Mouse (Mus musculus) embryonic facial prominence, embryonic 12.5 days (tissue): ENCODE measurements at regions not wholly inside any gene's neighbourhood (a gene's known extent, or its start where the extent isn't known, plus 50 kb on each side); places are given as distances from the start of the nearest gene placed in this dataset.

Source experiments
- ATAC-seq: fragments of 200-750 bp; cut with Nextera tagmentation; 2 replicates; pipeline ENCODE4 v1.8.0; 2017; ENCODE audit not compliant: insufficient number of reproducible peaks, insufficient read depth, low FRiP score, low TSS enrichment
- H3K27ac ChIP-seq: fragments of 300-500 bp; sonication (generic); 2 replicates; pipeline ENCODE4 v1.5.1; 2016; ENCODE audit warnings: mild to moderate bottlenecking
- H3K27me3 ChIP-seq: fragments of 300-500 bp; sonication (generic); 2 replicates; pipeline ENCODE4 v1.6.1; 2016; ENCODE audit warnings: mild to moderate bottlenecking, moderate library complexity
- H3K36me3 ChIP-seq: fragments of 300-500 bp; sonication (generic); 2 replicates; pipeline ENCODE4 v1.6.1; 2016; ENCODE audit warnings: mild to moderate bottlenecking
- H3K4me1 ChIP-seq: fragments of 300-500 bp; sonication (generic); 2 replicates; pipeline ENCODE4 v1.6.1; 2016
- H3K4me2 ChIP-seq: fragments of 300-500 bp; sonication (generic); replicated peaks from 2 replicates; pipeline ENCODE4 v1.6.1; 2016; ENCODE audit warnings: mild to moderate bottlenecking, moderate library complexity
- H3K4me3 ChIP-seq: fragments of 300-500 bp; sonication (generic); 2 replicates; pipeline ENCODE4 v1.5.1; 2016; ENCODE audit warnings: mild to moderate bottlenecking
- H3K9ac ChIP-seq: fragments of 300-500 bp; sonication (generic); 2 replicates; pipeline ENCODE4 v1.6.1; 2016; ENCODE audit warnings: mild to moderate bottlenecking, moderate library complexity
- H3K9me3 ChIP-seq: fragments of 300-500 bp; sonication (generic); 2 replicates; pipeline ENCODE4 v1.6.1; 2016; ENCODE audit warnings: mild to moderate bottlenecking, moderate library complexity
- WGBS: fragments of 180-500 bp; shearing (Covaris S2); methylation state at CpG from one replicate; pipeline ENCODE4 v1.1.7; 2016; 5-methylcytosine and 5-hydroxymethylcytosine counted together

DNA sequence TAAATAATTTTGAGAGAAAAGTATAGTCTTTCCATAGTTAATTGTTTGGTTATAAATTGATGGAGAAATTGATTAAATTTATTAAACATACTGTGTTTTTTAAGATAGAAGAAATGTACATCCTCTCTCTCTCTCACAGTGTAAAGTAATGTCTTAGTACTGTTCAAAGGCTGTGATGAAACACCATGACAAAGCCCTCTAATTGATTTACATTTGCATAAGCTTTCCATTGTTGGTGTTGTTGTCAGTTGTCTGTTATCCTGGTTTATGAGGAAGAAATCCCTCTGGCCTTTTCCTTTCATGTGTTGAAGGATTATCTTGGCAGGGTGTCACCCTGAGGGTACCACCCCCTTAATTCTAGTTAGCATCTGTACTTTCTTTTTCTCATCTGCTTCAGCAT is 207.2 kb upstream of the Dmd start:
- Histone ChIP-seq H3K27ac (no peak overlapping the region), H3K4me2 (no peak overlapping the region), H3K9me3 (no peaks in the 10 kb centered on the region), H3K4me1 (no peaks in the 10 kb centered on the region), H3K9ac (no peak overlapping the region), H3K27me3 (no peaks in the 10 kb centered on the region), H3K4me3 (no peak overlapping the region), H3K36me3 (no peaks in the 10 kb centered on the region)
- ATAC-seq = no peak

DNA sequence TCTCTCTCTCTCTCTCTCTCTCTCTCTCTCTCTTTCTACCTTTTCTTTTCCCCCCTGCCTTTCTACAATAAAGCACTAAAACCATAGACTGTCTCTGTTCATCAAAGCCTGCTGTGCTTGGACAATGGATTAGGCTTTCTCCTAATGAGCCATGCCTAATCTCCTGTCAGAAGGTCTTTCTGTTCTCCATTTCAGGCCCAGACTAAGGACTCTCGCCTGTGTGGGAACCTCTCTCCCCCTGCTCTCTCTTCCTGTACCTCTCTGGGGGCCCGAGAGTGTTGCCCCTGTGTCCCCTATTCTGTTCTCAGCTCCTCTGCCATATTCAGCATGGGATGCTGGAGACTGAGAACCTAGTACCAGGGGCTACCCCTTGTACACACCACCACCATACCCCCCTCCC is 184.5 kb upstream of the Dmd start:
- no peak overlapping the region for H3K4me3 ChIP-seq
- no peaks in the 10 kb centered on the region for H3K36me3 ChIP-seq
- WGBS = 30% methylated on average over 2 of the region's 2 CpGs
- H3K4me1 ChIP-seq = no peaks in the 10 kb centered on the region
- no peak overlapping the region for H3K27ac ChIP-seq
- no peak overlapping the region for H3K9ac ChIP-seq
- no peak for ATAC-seq
- no peaks in the 10 kb centered on the region for H3K9me3 ChIP-seq
- H3K27me3 ChIP-seq = no peaks in the 10 kb centered on the region
- no peak overlapping the region for H3K4me2 ChIP-seq

DNA sequence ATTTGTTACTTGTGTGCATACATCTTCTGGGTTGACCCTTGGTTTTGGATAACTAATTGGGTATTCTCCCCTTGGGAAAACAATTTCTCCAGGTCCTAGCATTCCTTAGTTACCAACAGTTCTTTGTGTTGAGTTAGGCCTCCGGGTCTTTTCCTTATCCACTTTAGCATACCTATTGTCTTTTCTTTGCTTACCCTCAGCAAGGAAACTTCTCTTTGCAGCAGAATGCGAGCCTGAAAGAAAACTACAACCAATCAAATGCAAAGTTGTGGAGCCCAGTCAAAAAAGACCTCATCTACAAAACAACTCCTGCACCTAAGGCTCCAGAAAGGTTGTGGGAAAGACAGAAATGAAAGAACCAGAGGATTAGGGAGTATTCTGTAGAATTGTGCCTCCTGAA is 139.5 kb upstream of the Dmd start:
- WGBS = 19% methylated on average over 2 of the region's 2 CpGs
- no peaks in the 10 kb centered on the region for H3K9me3 ChIP-seq
- no peak overlapping the region for H3K9ac ChIP-seq
- no peak overlapping the region for H3K4me2 ChIP-seq
- H3K4me1 ChIP-seq = no peaks in the 10 kb centered on the region
- H3K4me3 ChIP-seq = no peak overlapping the region
- H3K27ac ChIP-seq = no peak overlapping the region
- ATAC-seq = no peak
- H3K27me3 ChIP-seq = no peaks in the 10 kb centered on the region
- H3K36me3 ChIP-seq = no peaks in the 10 kb centered on the region

DNA sequence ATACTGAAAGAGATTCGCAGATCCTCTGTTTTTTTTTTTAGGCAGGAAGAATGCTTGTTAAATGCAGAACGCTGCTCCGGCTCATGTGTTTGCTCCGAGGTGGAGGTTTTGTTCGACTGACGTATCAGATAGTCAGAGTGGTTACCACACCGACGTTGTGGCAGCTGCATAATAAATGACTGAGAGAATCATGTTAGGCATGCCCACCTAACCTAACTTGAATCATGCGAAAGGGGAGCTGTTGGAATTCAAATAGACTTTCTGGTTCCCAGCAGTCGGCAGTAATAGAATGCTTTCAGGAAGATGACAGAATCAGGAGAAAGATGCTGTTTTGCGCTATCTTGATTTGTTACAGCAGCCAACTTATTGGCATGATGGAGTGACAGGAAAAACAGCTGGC is 134.1 kb upstream of the Dmd start:
- H3K4me2 ChIP-seq = peak overlapping the region; percentile 43
- no peak overlapping the region for H3K9ac ChIP-seq
- no peaks in the 10 kb centered on the region for H3K9me3 ChIP-seq
- H3K27me3 ChIP-seq = no peaks in the 10 kb centered on the region
- no peak for ATAC-seq
- H3K27ac ChIP-seq = no peak overlapping the region
- peak overlapping the region; percentile 22 for H3K4me3 ChIP-seq
- no peaks in the 10 kb centered on the region for H3K4me1 ChIP-seq
- 31% methylated on average over 11 of the region's 11 CpGs for WGBS
- no peaks in the 10 kb centered on the region for H3K36me3 ChIP-seq

DNA sequence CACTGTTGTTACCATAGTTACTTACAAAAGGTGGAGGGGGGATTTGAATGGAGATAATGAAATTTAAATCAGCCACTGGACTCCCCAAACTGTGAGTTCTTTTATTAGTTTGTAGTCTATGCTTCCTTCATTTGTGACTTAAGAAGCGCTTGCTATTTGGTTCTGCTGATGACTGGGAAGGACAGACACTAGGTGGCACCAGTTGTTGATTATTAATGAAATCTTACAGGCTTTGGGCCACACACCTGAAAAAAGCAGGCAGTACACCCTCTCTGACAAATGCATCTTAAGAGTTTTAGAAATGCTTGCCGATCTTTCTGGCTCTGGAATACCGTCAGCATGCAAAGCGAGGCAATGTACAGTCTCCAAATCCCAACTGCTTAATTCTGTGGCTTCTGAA is 131.6 kb upstream of the Dmd start:
- no peak overlapping the region for H3K4me3 ChIP-seq
- WGBS = 51% methylated on average over 4 of the region's 4 CpGs
- no peak overlapping the region for H3K27ac ChIP-seq
- no peak overlapping the region for H3K9ac ChIP-seq
- no peaks in the 10 kb centered on the region for H3K4me1 ChIP-seq
- no peaks in the 10 kb centered on the region for H3K9me3 ChIP-seq
- no peaks in the 10 kb centered on the region for H3K36me3 ChIP-seq
- ATAC-seq = no peak
- no peaks in the 10 kb centered on the region for H3K27me3 ChIP-seq
- no peak overlapping the region for H3K4me2 ChIP-seq

DNA sequence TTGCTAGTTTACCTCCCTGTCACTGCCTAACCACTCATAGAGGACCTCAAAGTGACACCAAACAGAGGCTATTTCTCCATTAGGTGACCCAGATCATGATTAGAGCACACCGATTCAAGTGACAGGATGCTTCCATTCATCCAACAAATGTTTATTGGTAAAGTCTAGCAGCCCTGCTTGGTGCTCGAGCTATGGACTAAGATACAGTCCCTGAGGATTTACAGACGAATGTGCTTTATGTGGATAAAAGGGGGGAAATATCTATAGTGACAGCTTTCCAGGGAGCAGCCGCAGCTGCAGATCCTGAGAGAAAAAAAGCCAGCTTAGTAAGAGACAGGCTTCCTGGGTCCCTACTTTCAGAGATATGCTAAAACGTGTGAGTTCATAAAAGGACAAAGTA is 125.1 kb upstream of the Dmd start:
- WGBS = 42% methylated on average over 5 of the region's 5 CpGs
- Histone ChIP-seq H3K4me2 (no peak overlapping the region), H3K27me3 (no peaks in the 10 kb centered on the region), H3K4me1 (no peaks in the 10 kb centered on the region), H3K9ac (no peak overlapping the region), H3K4me3 (no peak overlapping the region), H3K36me3 (no peaks in the 10 kb centered on the region), H3K27ac (no peak overlapping the region), H3K9me3 (no peaks in the 10 kb centered on the region)
- no peak for ATAC-seq

DNA sequence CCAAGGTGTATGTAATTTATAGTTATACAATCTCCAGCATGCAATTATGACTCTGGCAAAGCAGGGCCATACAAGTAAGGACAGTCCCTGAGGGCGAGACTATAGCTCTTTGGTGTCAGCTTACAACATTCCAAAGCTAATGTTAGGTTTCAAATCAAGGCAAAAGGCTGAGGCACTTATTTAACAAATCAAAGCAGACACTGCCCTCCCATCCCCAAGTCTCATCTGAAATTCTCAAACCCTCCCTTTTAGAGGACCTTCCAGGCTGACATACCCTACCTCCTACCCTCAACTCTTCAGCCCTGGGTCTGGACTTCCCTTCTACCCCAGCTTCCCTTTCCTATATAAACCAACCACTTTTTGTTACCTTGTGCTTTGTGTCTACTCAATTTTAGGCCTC is 82.6 kb upstream of the Dmd start:
- no peaks in the 10 kb centered on the region for H3K4me1 ChIP-seq
- no peaks in the 10 kb centered on the region for H3K9me3 ChIP-seq
- ATAC-seq = no peak
- H3K4me3 ChIP-seq = no peak overlapping the region
- H3K27me3 ChIP-seq = no peaks in the 10 kb centered on the region
- H3K9ac ChIP-seq = no peak overlapping the region
- H3K27ac ChIP-seq = no peak overlapping the region
- no peak overlapping the region for H3K4me2 ChIP-seq
- WGBS = 18% methylated on average over 1 of the region's 1 CpGs
- H3K36me3 ChIP-seq = no peaks in the 10 kb centered on the region
